Mouse (Mus musculus): ENCODE data around the gene Sgce. TPM values are rescaled to one million over a fixed set of nuclear protein-coding genes. Genes with fewer than 3 reads are reported as not detected.

The Sgce gene
- total RNA-seq (2023): 1 to 10 TPM; 1.8 to 3.4 TPM

DNA sequence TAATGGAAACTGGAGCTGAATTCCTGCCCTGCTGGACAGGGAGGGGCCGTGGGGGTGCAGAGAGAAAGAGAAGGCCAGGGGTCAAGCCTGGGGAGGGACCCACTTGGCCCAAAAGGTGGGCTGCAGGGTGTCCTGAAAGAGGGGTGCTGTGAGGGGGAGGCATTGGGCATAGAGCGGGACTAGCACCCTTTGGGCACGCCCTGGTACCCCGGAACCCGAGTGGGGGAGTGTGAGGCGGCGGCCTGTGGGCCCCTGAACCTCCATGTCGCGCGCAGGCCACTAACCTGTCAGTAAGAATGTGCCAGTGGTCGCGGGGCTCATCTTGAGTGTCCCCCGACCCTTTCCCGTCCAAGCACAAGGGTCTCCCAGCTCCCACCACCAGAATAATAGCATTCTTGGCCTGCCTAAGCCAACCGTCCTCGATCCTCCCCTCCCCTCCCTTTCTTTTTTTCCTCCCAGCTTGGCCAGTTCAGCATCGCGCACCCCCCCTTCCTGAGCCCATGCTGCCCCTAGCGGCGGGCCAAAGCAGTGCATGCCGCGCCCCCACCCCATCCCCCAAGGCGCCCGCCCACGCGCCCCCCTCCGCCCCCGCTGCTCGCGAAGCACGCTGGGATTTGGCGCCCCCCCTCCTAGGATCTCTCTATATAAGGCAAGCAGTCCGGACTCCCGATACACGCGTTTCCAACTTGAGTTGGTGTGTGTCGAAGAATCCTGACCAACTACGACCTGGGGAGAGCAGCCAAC, at the start of gene Sgce, which contains the start of gene Peg10:
Gene Sgce (minus strand): TSS at position 512 of the 744 bp plus-strand sequence.
Gene Peg10 (plus strand): TSS at position 611 of the 744 bp plus-strand sequence.

Other genes starting within 250 kb of the Sgce start
- gene Col1a2, start 242.4 kb downstream of the Sgce start, total RNA-seq (2023): 1 to 10 TPM in 1 of 2 experiments, under 1 TPM in 1; 0.79 to 2.7 TPM
- gene Casd1, start 146.4 kb downstream of the Sgce start, total RNA-seq (2023): 10 to 100 TPM; 17.2 to 17.9 TPM
- gene Peg10, start 99 bp upstream of the Sgce start, total RNA-seq (2023): under 1 TPM; 0.15 to 0.21 TPM
- gene Ppp1r9a, start 155.7 kb upstream of the Sgce start, total RNA-seq (2023): 10 to 100 TPM; 31.2 to 39.8 TPM